Mouse (Mus musculus): ENCODE measurements at regions not wholly inside any gene's neighbourhood (a gene's known extent, or its start where the extent isn't known, plus 50 kb on each side); places are given as distances from the start of the nearest gene placed in this dataset.

DNA sequence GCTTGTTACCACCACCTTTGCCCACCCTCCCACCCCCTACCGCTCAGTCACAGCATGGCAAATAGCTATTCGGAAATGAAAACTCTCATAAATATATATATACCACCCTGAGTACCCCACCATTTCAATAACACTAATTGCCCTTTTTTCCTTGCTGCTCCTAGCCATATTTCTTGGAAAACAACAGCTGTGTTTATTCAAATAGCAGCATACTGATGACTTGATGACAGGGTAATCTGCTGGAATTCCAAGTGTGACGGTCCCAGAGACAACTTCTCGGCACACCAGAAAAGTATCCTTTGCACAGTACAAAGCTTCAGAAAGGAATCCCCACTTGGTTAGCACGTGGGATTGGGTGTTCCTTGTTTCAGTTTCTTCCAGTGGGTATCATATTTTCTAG lies 433.8 kb upstream of the Acvr2a start:
- TF ChIP-seq POLR2A (IDR thresholded peaks at IDR 0.05; ENCODE audit: extremely low read depth, insufficient read depth, low read length) (no peak), CTCF (IDR thresholded peaks at IDR 0.05; ENCODE audit: extremely low read depth, insufficient read depth, low read length) (no peak)

Data from cortical plate, adult 2 months (tissue).